Mouse (Mus musculus) hindbrain, embryonic 15.5 days (tissue): ENCODE data around the gene B3gat3. TPM values are rescaled to one million over a fixed set of nuclear protein-coding genes. Genes with fewer than 3 reads are reported as not detected.
A peak's percentile ranks its signal among the peaks of the same experiment; 100 is the strongest.
"Not testable (repeated sequence)": the region's sequence is repeated elsewhere in the genome, so short reads cannot be mapped to it uniquely, and the experiment has no call there.

Source experiments
- ATAC-seq: fragments of 200-750 bp; cut with Nextera tagmentation; 2 replicates; pipeline ENCODE4 v1.8.0; 2017; ENCODE audit warnings: low read depth, moderate number of reproducible peaks, moderate TSS enrichment; ENCODE audit not compliant: low FRiP score
- H3K27ac ChIP-seq: fragments of 300-500 bp; sonication (generic); replicated peaks from 2 replicates; pipeline ENCODE4 v1.5.1; 2015; ENCODE audit warnings: mild to moderate bottlenecking, inconsistent platforms
- H3K27me3 ChIP-seq: fragments of 300-500 bp; sonication (generic); 2 replicates; pipeline ENCODE4 v1.6.1; 2015; ENCODE audit warnings: control low read depth, inconsistent platforms
- H3K36me3 ChIP-seq: fragments of 300-500 bp; sonication (generic); 2 replicates; pipeline ENCODE4 v1.6.1; 2015; ENCODE audit warnings: control low read depth, inconsistent platforms
- H3K4me1 ChIP-seq: fragments of 300-500 bp; sonication (generic); replicated peaks from 2 replicates; pipeline ENCODE4 v1.6.1; 2015; ENCODE audit warnings: control low read depth, inconsistent platforms
- H3K4me2 ChIP-seq: fragments of 300-500 bp; sonication (generic); 2 replicates; pipeline ENCODE4 v1.6.1; 2015; ENCODE audit warnings: moderate library complexity, mild to moderate bottlenecking, inconsistent platforms
- H3K4me3 ChIP-seq: fragments of 300-500 bp; sonication (generic); 2 replicates; pipeline ENCODE4 v1.5.1; 2015; ENCODE audit warnings: mild to moderate bottlenecking, inconsistent platforms
- H3K9ac ChIP-seq: fragments of 300-500 bp; sonication (generic); 2 replicates; pipeline ENCODE4 v1.6.1; 2015; ENCODE audit warnings: inconsistent platforms
- H3K9me3 ChIP-seq: fragments of 300-500 bp; sonication (generic); 2 replicates; pipeline ENCODE4 v1.6.1; 2016; ENCODE audit warnings: control low read depth, inconsistent platforms
- WGBS: fragments of 180-500 bp; shearing (Covaris S2); methylation state at CpG from one replicate; pipeline ENCODE4 v1.1.7; 2015; 5-methylcytosine and 5-hydroxymethylcytosine counted together
- polyA plus RNA-seq: library from polyadenylated mRNA; unstranded; fragments of >200 nt; fragmentation: Nextera tagmentation; extraction: Ambion mirVana; gene quantifications from 2 replicates; pipeline ENCODE4 v1.2.1, GENCODE M21; 2015

Gene B3gat3
- 94.3 and 98.1 TPM in 2 replicates for polyA plus RNA-seq

- H3K27me3 ChIP-seq, result no peaks in the 10 kb centered on the region
- WGBS, result 2% methylated on average over 43 of the region's 50 CpGs
- peak within 1 kb of the TSS; percentile 83 for H3K4me2 ChIP-seq
- peaks cover 18% of the 10 kb centered on the region for H3K36me3 ChIP-seq
- ATAC-seq, result peak; percentile 98
- no peaks in the 10 kb centered on the region for H3K9me3 ChIP-seq
- peaks cover 21% of the 10 kb centered on the region for H3K4me1 ChIP-seq
- H3K4me3 ChIP-seq, result peak within 1 kb of the TSS; percentile 99
- H3K27ac ChIP-seq, result peak within 1 kb of the TSS; percentile 93
- H3K9ac ChIP-seq, result peak within 1 kb of the TSS; percentile 82
Observed at GRCm38 (mm10) chr19:8920073-8920736, at the start of gene B3gat3. Gene B3gat3, plus strand, starts transcription at chr19:8920374.

- Histone ChIP-seq H3K36me3 (peaks cover 17% of the 10 kb centered on the region), H3K4me1 (peaks cover 16% of the 10 kb centered on the region), H3K4me2 (peak overlapping the region; percentile 92), H3K27ac (0 out of 2 replicates have a peak overlapping the region, but pooled peaks have one; percentile 81), H3K4me3 (peak overlapping the region; percentile 92; the same call in 1 of the 2 replicates)
- H3K9ac ChIP-seq, H3K27me3 ChIP-seq, H3K9me3 ChIP-seq, ATAC-seq: not testable (repeated sequence)
- 80% methylated on average over 3 of the region's 3 CpGs for WGBS
Observed at GRCm38 (mm10) chr19:8870381-8870780, 49.8 kb upstream of the B3gat3 start.

GRCm38 (mm10) chr19:8870838-8871237 lies 49.3 kb upstream of the B3gat3 start:
- Histone ChIP-seq H3K36me3 (peaks cover 22% of the 10 kb centered on the region), H3K27ac (peak overlapping the region; percentile 81), H3K4me3 (peak overlapping the region; percentile 92), H3K9ac (peak overlapping the region; percentile 99), H3K9me3 (no peaks in the 10 kb centered on the region), H3K27me3 (no peaks in the 10 kb centered on the region), H3K4me1 (peaks cover 16% of the 10 kb centered on the region), H3K4me2 (peak overlapping the region; percentile 92)
- 61% methylated on average over 9 of the region's 9 CpGs for WGBS
- peak; percentile 52 for ATAC-seq

- Histone ChIP-seq H3K27me3 (no peaks in the 10 kb centered on the region), H3K4me2 (peak within 1 kb of the TSS; percentile 92), H3K9me3 (no peaks in the 10 kb centered on the region), H3K4me3 (peak within 1 kb of the TSS; percentile 92), H3K9ac (peak within 1 kb of the TSS; percentile 99), H3K36me3 (peaks cover 28% of the 10 kb centered on the region), H3K4me1 (peaks cover 16% of the 10 kb centered on the region), H3K27ac (peak within 1 kb of the TSS; percentile 81)
- peak; percentile 97 for ATAC-seq
- under 1% methylated on average over 59 of the region's 59 CpGs for WGBS
Observed at GRCm38 (mm10) chr19:8871267-8872186, 48.6 kb upstream of the B3gat3 start, which contains the start of gene Ubxn1. Gene Ubxn1, plus strand, starts transcription at chr19:8871496.

- Histone ChIP-seq H3K4me2 (peak overlapping the region; percentile 92), H3K36me3 (peaks cover 33% of the 10 kb centered on the region), H3K9ac (peak overlapping the region; percentile 99), H3K27me3 (no peaks in the 10 kb centered on the region), H3K9me3 (no peaks in the 10 kb centered on the region), H3K27ac (0 out of 2 replicates have a peak overlapping the region, but pooled peaks have one; percentile 81), H3K4me1 (peaks cover 16% of the 10 kb centered on the region), H3K4me3 (peak overlapping the region; percentile 92)
- ATAC-seq, result no peak
- 79% methylated on average over 10 of the region's 10 CpGs for WGBS
Observed at GRCm38 (mm10) chr19:8872266-8872840, 47.8 kb upstream of the B3gat3 start.

GRCm38 (mm10) chr19:8875031-8875430 lies 45.1 kb upstream of the B3gat3 start:
- 95% methylated on average over 7 of the region's 7 CpGs for WGBS
- no peak overlapping the region for H3K9ac ChIP-seq
- no peak overlapping the region for H3K27ac ChIP-seq
- no peak overlapping the region for H3K4me2 ChIP-seq
- ATAC-seq, result no peak
- no peaks in the 10 kb centered on the region for H3K9me3 ChIP-seq
- no peak overlapping the region for H3K4me3 ChIP-seq
- H3K36me3 ChIP-seq, result peaks cover 33% of the 10 kb centered on the region
- no peaks in the 10 kb centered on the region for H3K27me3 ChIP-seq
- peaks cover 26% of the 10 kb centered on the region for H3K4me1 ChIP-seq

GRCm38 (mm10) chr19:8880311-8881033 lies 39.7 kb upstream of the B3gat3 start, which contains the start of gene Uqcc3:
Gene Uqcc3, minus strand, starts transcription at chr19:8880923.
- Histone ChIP-seq H3K9me3 (no peaks in the 10 kb centered on the region), H3K27me3 (no peaks in the 10 kb centered on the region), H3K4me2 (peak within 1 kb of the TSS; percentile 92), H3K9ac (peak within 1 kb of the TSS; percentile 94), H3K36me3 (peaks cover 15% of the 10 kb centered on the region), H3K4me3 (peak within 1 kb of the TSS; percentile 87), H3K27ac (peak within 1 kb of the TSS; percentile 90), H3K4me1 (peaks cover 14% of the 10 kb centered on the region)
- ATAC-seq, result peak; percentile 96
- under 1% methylated on average over 42 of the region's 42 CpGs for WGBS

GRCm38 (mm10) chr19:8881034-8881392 lies 39.2 kb upstream of the B3gat3 start:
- peak overlapping the region; percentile 92 for H3K4me2 ChIP-seq
- H3K36me3 ChIP-seq, result peaks cover 10% of the 10 kb centered on the region
- ATAC-seq, result no peak
- H3K27me3 ChIP-seq, result no peaks in the 10 kb centered on the region
- H3K9ac ChIP-seq, result peak overlapping the region; percentile 94; the same call in 1 of the 2 replicates
- H3K4me1 ChIP-seq, result peaks cover 14% of the 10 kb centered on the region
- no peaks in the 10 kb centered on the region for H3K9me3 ChIP-seq
- H3K27ac ChIP-seq, result peak overlapping the region; percentile 90
- peak overlapping the region; percentile 87 for H3K4me3 ChIP-seq
- 15% methylated on average over 3 of the region's 3 CpGs for WGBS

- Histone ChIP-seq H3K9me3 (no peaks in the 10 kb centered on the region), H3K4me2 (no peak within 1 kb of the TSS), H3K36me3 (no peaks in the 10 kb centered on the region), H3K4me3 (no peak within 1 kb of the TSS), H3K9ac (no peak within 1 kb of the TSS), H3K27ac (no peak within 1 kb of the TSS), H3K4me1 (peaks cover 23% of the 10 kb centered on the region), H3K27me3 (no peaks in the 10 kb centered on the region)
- WGBS, result 74% methylated on average over 3 of the region's 3 CpGs
- no peak for ATAC-seq
Observed at GRCm38 (mm10) chr19:8883616-8884015, 36.6 kb upstream of the B3gat3 start, which contains the start of the genes Lbhd1 and Gm49403. Gene Lbhd1, plus strand, starts transcription at chr19:8883732. Gene Gm49403, plus strand, starts transcription at chr19:8883930.

GRCm38 (mm10) chr19:8886916-8887584 lies 33.1 kb upstream of the B3gat3 start:
- no peak overlapping the region for H3K27ac ChIP-seq
- H3K36me3 ChIP-seq, result 0 out of 2 replicates have a peak, but pooled peaks cover 6% of the 10 kb centered on the region
- H3K4me1 ChIP-seq, result peaks cover 17% of the 10 kb centered on the region
- H3K27me3 ChIP-seq, result no peaks in the 10 kb centered on the region
- H3K4me3 ChIP-seq, result no peak overlapping the region; the same call in 1 of the 2 replicates
- no peaks in the 10 kb centered on the region for H3K9me3 ChIP-seq
- no peak for ATAC-seq
- peak overlapping the region; percentile 79 for H3K4me2 ChIP-seq
- no peak overlapping the region for H3K9ac ChIP-seq
- 55% methylated on average over 1 of the region's 1 CpGs for WGBS
